Mouse (Mus musculus) hindbrain, embryonic 12.5 days (tissue): ENCODE results near the gene Brpf3. TPM values are rescaled to one million over a fixed set of nuclear protein-coding genes. Genes with fewer than 3 reads are reported as not detected.

Experiments
- ATAC-seq: fragments of 200-750 bp; cut with Nextera tagmentation; 2 replicates; pipeline ENCODE4 v1.8.0; 2017; ENCODE audit warnings: moderate TSS enrichment; ENCODE audit not compliant: low FRiP score
- H3K27ac ChIP-seq: fragments of 300-500 bp; sonication (generic); 2 replicates; pipeline ENCODE4 v1.5.1; 2016; ENCODE audit warnings: mild to moderate bottlenecking
- H3K27me3 ChIP-seq: fragments of 300-500 bp; sonication (generic); 2 replicates; pipeline ENCODE4 v1.6.1; 2016; ENCODE audit warnings: mild to moderate bottlenecking
- H3K36me3 ChIP-seq: fragments of 300-500 bp; sonication (generic); 2 replicates; pipeline ENCODE4 v1.6.1; 2016; ENCODE audit warnings: mild to moderate bottlenecking
- H3K4me1 ChIP-seq: fragments of 300-500 bp; sonication (generic); 2 replicates; pipeline ENCODE4 v1.6.1; 2016
- H3K4me2 ChIP-seq: fragments of 300-500 bp; sonication (generic); replicated peaks from 2 replicates; pipeline ENCODE4 v1.6.1; 2016; ENCODE audit warnings: mild to moderate bottlenecking
- H3K4me3 ChIP-seq: fragments of 300-500 bp; sonication (generic); 2 replicates; pipeline ENCODE4 v1.5.1; 2016; ENCODE audit warnings: mild to moderate bottlenecking
- H3K9ac ChIP-seq: fragments of 300-500 bp; sonication (generic); 2 replicates; pipeline ENCODE4 v1.6.1; 2016; ENCODE audit warnings: mild to moderate bottlenecking, moderate library complexity
- H3K9me3 ChIP-seq: fragments of 300-500 bp; sonication (generic); replicated peaks from 2 replicates; pipeline ENCODE4 v1.6.1; 2016; ENCODE audit warnings: mild to moderate bottlenecking
- WGBS: fragments of 180-500 bp; shearing (Covaris S2); methylation state at CpG from one replicate; pipeline ENCODE4 v1.1.7; 2016; 5-methylcytosine and 5-hydroxymethylcytosine counted together
- polyA plus RNA-seq: library from polyadenylated mRNA; unstranded; fragments of >200 nt; fragmentation: Nextera tagmentation; extraction: Ambion mirVana; gene quantifications from 2 replicates; pipeline ENCODE4 v1.2.1, GENCODE M21; 2016

Gene Brpf3
- polyA plus RNA-seq, 1 experiment from 2014 or later: 13.0 TPM

DNA sequence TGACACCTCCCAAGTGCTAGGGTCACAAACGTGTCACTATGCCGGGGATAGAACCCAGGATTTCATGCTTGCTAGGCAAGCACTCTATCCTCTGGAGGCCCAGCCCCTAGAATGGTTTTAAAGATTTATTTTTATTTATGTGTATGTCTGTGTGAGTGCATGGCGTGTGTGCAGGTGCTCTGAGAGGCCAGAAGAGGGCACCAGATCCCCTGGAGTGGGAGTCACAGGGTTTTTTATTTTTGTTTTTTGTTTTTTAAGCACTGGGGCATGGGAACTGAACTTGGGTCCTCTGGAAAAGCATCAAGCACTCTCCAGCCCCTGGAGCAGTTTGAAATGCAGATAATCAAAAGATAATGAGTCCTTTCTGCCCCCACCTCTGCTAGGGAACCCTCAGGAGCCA is 24.1 kb upstream of the Brpf3 start:
- Histone ChIP-seq H3K4me1 (peaks cover 5% of the 10 kb centered on the region; the same call in 1 of the 2 replicates), H3K9me3 (no peaks in the 10 kb centered on the region), H3K4me3 (no peak overlapping the region), H3K27me3 (peaks cover 3% of the 10 kb centered on the region; the same call in 1 of the 2 replicates), H3K36me3 (no peaks in the 10 kb centered on the region), H3K9ac (no peak overlapping the region), H3K27ac (no peak overlapping the region), H3K4me2 (no peak overlapping the region)
- no peak for ATAC-seq
- 91% methylated on average over 3 of the region's 3 CpGs for WGBS

- H3K4me3 ChIP-seq: no peak overlapping the region
- H3K36me3 ChIP-seq: no peaks in the 10 kb centered on the region
- H3K4me1 ChIP-seq: peaks cover 5% of the 10 kb centered on the region; the same call in 1 of the 2 replicates
- peaks cover under 1% of the 10 kb centered on the region; the same call in 1 of the 2 replicates for H3K27me3 ChIP-seq
- H3K4me2 ChIP-seq: no peak overlapping the region
- H3K9ac ChIP-seq: no peak overlapping the region
- ATAC-seq: no peak
- H3K27ac ChIP-seq: no peak overlapping the region
- WGBS: 83% methylated on average over 16 of the region's 16 CpGs
- H3K9me3 ChIP-seq: no peaks in the 10 kb centered on the region
These were observed 23.5 kb upstream of the Brpf3 start for GRCm38 (mm10) chr17:28777231-28778005.

DNA sequence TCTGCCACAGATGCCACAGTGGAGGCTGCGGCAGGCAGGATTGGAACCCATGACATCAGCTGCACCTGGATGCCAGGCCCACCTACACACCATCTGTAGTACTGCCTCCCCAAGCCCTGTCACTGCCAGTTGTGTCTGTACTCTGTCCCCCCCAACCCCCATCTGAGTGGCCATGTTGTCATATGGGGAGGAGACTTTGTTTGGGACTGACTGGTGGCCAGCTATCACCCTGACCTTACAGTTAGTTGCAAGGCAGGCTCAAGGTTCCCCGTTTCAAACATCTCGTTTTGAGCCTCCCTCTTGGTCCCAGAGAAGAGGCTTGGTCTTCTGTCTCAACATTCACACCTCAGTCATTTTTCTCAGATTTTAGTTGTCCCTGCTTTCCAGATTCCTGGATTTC is 21.2 kb upstream of the Brpf3 start:
- Histone ChIP-seq H3K9me3 (no peaks in the 10 kb centered on the region), H3K27me3 (no peaks in the 10 kb centered on the region), H3K9ac (no peak overlapping the region), H3K4me1 (peaks cover 5% of the 10 kb centered on the region; the same call in 1 of the 2 replicates), H3K36me3 (no peaks in the 10 kb centered on the region), H3K27ac (no peak overlapping the region), H3K4me3 (no peak overlapping the region), H3K4me2 (no peak overlapping the region)
- ATAC-seq: no peak
- 88% methylated on average over 3 of the region's 3 CpGs for WGBS

GRCm38 (mm10) chr17:28780836-28781235 is 20.1 kb upstream of the Brpf3 start:
- no peak overlapping the region for H3K4me3 ChIP-seq
- ATAC-seq: no peak
- no peaks in the 10 kb centered on the region for H3K27me3 ChIP-seq
- WGBS: 82% methylated on average over 3 of the region's 3 CpGs
- H3K36me3 ChIP-seq: no peaks in the 10 kb centered on the region
- no peak overlapping the region for H3K4me2 ChIP-seq
- no peak overlapping the region for H3K27ac ChIP-seq
- H3K9ac ChIP-seq: no peak overlapping the region
- peaks cover 5% of the 10 kb centered on the region; the same call in 1 of the 2 replicates for H3K4me1 ChIP-seq
- no peaks in the 10 kb centered on the region for H3K9me3 ChIP-seq

DNA sequence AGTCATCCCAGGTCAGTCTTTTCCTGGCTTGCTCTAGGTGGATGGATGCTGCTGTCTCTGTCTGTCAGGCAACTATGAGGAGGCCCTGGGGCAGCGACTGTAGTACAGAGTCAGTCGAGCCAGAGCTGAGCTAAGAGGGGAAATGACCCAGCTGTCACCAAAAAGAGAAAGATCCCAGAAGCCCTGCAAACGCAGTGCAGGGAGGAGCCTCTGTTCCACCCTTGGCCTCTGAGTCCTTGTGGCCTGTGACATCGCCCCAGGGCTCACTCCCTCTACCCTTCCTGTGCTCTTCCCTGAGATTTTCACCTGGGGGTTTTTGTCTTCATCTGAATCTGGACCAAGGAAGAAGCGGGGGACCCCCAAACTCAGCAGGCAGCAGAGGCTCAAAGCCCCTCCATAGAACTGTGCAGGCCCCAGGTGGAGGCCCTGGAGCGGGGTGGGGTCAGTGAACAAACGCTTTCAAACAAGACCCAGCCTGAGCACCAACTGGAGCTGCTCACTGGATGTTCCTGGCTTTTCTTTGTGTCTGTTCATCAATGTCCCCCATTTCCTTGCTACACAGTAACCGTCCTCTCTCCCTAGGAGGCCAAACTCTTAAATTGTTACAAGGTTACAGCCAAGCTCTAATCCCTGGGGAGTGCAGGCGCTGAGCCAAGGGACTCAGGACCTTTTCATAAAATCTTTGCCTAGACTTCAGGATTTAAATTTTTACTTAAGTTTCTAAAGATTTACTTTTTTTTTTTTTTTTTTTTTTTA is 19.4 kb upstream of the Brpf3 start:
- ATAC-seq: no peak
- Histone ChIP-seq H3K9me3 (no peaks in the 10 kb centered on the region), H3K4me3 (no peak overlapping the region), H3K36me3 (no peaks in the 10 kb centered on the region), H3K4me2 (no peak overlapping the region), H3K4me1 (peaks cover 5% of the 10 kb centered on the region; the same call in 1 of the 2 replicates), H3K27ac (no peak overlapping the region), H3K27me3 (no peaks in the 10 kb centered on the region), H3K9ac (no peak overlapping the region)
- 51% methylated on average over 9 of the region's 9 CpGs for WGBS

GRCm38 (mm10) chr17:28785036-28785435 is 15.9 kb upstream of the Brpf3 start:
- H3K4me1 ChIP-seq: peaks cover 5% of the 10 kb centered on the region; the same call in 1 of the 2 replicates
- H3K9me3 ChIP-seq: no peaks in the 10 kb centered on the region
- WGBS: 88% methylated on average over 3 of the region's 3 CpGs
- no peaks in the 10 kb centered on the region for H3K36me3 ChIP-seq
- no peak overlapping the region for H3K4me2 ChIP-seq
- H3K27me3 ChIP-seq: no peaks in the 10 kb centered on the region
- H3K9ac ChIP-seq: no peak overlapping the region
- ATAC-seq: no peak
- no peak overlapping the region for H3K4me3 ChIP-seq
- H3K27ac ChIP-seq: no peak overlapping the region

DNA sequence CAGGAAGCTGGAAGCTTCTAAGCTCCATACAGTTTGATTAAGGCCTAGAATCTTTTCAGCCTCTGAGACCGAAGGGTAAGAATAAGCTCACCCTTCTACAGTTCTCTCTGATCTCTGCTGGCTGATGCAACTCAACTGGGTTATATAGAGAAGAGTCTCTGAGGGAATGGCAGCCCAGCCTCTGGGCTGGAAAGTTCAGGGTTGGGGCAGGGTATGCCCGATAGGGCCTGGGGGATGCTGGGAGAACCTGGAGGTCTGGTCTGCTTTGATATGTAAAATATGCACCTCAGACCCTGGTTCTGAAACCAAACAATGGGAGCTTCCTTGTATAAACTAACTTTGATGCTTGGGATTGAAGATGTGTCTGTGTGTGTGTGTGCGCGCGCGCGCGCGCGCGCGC is 13.4 kb upstream of the Brpf3 start:
- H3K27ac ChIP-seq: no peak overlapping the region
- H3K4me1 ChIP-seq: no peaks in the 10 kb centered on the region
- ATAC-seq: no peak
- H3K36me3 ChIP-seq: no peaks in the 10 kb centered on the region
- H3K27me3 ChIP-seq: no peaks in the 10 kb centered on the region
- H3K9ac ChIP-seq: no peak overlapping the region
- no peak overlapping the region for H3K4me3 ChIP-seq
- H3K9me3 ChIP-seq: no peaks in the 10 kb centered on the region
- H3K4me2 ChIP-seq: no peak overlapping the region
- WGBS: 96% methylated on average over 12 of the region's 12 CpGs

DNA sequence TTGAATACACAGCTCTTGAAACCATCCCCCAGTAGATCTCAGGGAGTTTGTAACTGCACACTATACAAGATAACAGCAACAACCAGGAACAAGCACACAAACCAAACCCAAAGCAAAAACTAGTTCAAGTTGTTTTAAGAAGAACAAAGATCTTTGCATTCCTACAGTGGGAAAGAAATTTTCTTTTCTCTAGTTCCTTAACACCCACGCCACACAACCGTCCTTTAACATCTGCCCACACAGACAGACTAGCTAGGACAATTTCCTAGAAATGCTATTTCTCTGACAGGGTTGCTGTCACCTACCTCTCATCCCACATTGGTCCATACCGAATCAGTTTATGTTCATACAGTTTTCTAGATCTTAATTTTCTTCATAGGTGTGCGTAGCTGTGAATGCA is 3.9 kb upstream of the Brpf3 start:
- Histone ChIP-seq H3K4me3 (no peak overlapping the region), H3K27me3 (no peaks in the 10 kb centered on the region), H3K4me2 (no peak overlapping the region), H3K4me1 (peaks cover 14% of the 10 kb centered on the region), H3K9me3 (no peaks in the 10 kb centered on the region), H3K27ac (no peak overlapping the region), H3K36me3 (no peaks in the 10 kb centered on the region), H3K9ac (no peak overlapping the region)
- ATAC-seq: no peak
- WGBS: 94% methylated on average over 4 of the region's 4 CpGs

- H3K9me3 ChIP-seq: no peaks in the 10 kb centered on the region
- peak overlapping the region; percentile 100 for H3K9ac ChIP-seq
- H3K27me3 ChIP-seq: no peaks in the 10 kb centered on the region
- ATAC-seq: no peak
- H3K4me2 ChIP-seq: peak overlapping the region; percentile 98
- peak overlapping the region; percentile 94 for H3K4me3 ChIP-seq
- H3K36me3 ChIP-seq: no peaks in the 10 kb centered on the region
- peaks cover 27% of the 10 kb centered on the region for H3K4me1 ChIP-seq
- no peak overlapping the region; the same call in 1 of the 2 replicates for H3K27ac ChIP-seq
- WGBS: 18% methylated on average over 14 of the region's 14 CpGs
These were observed 1.4 kb upstream of the Brpf3 start for GRCm38 (mm10) chr17:28799291-28800160.

DNA sequence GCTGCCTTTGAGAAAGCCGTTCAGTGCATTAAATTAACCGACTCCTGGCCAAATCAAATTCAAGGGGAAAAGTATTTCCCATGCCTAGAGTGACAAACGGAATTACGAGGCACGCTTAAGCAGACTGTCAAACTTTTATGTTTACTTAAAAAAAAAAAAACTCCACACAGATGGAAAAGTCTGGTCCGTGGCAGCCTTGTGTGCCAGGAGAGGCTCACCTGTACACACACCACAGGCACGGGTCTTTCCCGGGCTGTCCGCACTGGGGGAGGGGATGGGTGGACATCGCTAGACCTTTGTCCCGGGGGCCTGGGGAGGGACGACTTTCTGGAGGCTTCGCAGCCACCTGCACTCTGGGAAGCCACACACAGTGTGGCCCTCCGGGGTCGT is 614 bp upstream of the Brpf3 start:
- Histone ChIP-seq H3K27ac (peak overlapping the region; percentile 100), H3K27me3 (no peaks in the 10 kb centered on the region), H3K36me3 (no peaks in the 10 kb centered on the region), H3K4me3 (peak overlapping the region; percentile 94), H3K4me2 (peak overlapping the region; percentile 98), H3K9ac (peak overlapping the region; percentile 100), H3K4me1 (peaks cover 27% of the 10 kb centered on the region), H3K9me3 (no peaks in the 10 kb centered on the region)
- WGBS: 0% methylated on average over 15 of the region's 15 CpGs
- ATAC-seq: peak; percentile 49

- Histone ChIP-seq H3K9ac (peak overlapping the region; percentile 100), H3K4me1 (peaks cover 27% of the 10 kb centered on the region), H3K4me2 (peak overlapping the region; percentile 98), H3K9me3 (no peaks in the 10 kb centered on the region), H3K27me3 (no peaks in the 10 kb centered on the region), H3K4me3 (peak overlapping the region; percentile 94), H3K36me3 (peaks cover 12% of the 10 kb centered on the region), H3K27ac (peak overlapping the region; percentile 100)
- WGBS: under 1% methylated on average over 36 of the region's 42 CpGs
- peak; percentile 99 for ATAC-seq
These were observed 650 bp downstream of the Brpf3 start for GRCm38 (mm10) chr17:28801474-28802005.
